Mouse (Mus musculus): ENCODE measurements around the gene Gm5485. TPM values are rescaled to one million over a fixed set of nuclear protein-coding genes. Genes with fewer than 3 reads are reported as not detected.

Gm5485 gene
- polyA plus RNA-seq, 1 experiment from 2014 or later, result not detected

GRCm38 (mm10) chr16:48356417-48356816 lies 55.8 kb downstream of the Gm5485 start:
- ATAC-seq (no peak), DNase-seq (no peak)
- WGBS (ENCODE audit: insufficient replicate concordance), result 88% methylated on average over 1 of the region's 1 CpGs
- Histone ChIP-seq H3K27ac (ENCODE audit: low read depth) (no peak overlapping the region), H3K27me3 (ENCODE audit: insufficient read depth, low read length) (no peaks in the 10 kb centered on the region), H3K36me3 (replicated peaks; ENCODE audit: insufficient read depth, low read length) (no peaks in the 10 kb centered on the region), H3K9ac (replicated peaks) (no peak overlapping the region), H3K4me3 (ENCODE audit: low read depth, low read length) (no peak overlapping the region), H3K4me1 (ENCODE audit: insufficient read depth) (no peaks in the 10 kb centered on the region), H3K9me3 (ENCODE audit: low read length) (no peaks in the 10 kb centered on the region), H3K4me2 (ENCODE audit: low read depth, low read length) (no peak overlapping the region)
- TF ChIP-seq CTCF (IDR thresholded peaks at IDR 0.05; ENCODE audit: low read depth) (no peak), EP300 (IDR thresholded peaks at IDR 0.05; ENCODE audit: low read depth) (no peak)

- TF ChIP-seq EP300 (IDR thresholded peaks at IDR 0.05; ENCODE audit: low read depth) (no peak), CTCF (IDR thresholded peaks at IDR 0.05; ENCODE audit: low read depth) (no peak)
- WGBS (ENCODE audit: insufficient replicate concordance), result 72% methylated on average over 5 of the region's 5 CpGs
- H3K9me3 ChIP-seq (ENCODE audit: low read length), result no peaks in the 10 kb centered on the region
Observed at GRCm38 (mm10) chr16:48355716-48356115, 56.5 kb downstream of the Gm5485 start.

More at GRCm38 (mm10) chr16:48355716-48356115, 56.5 kb downstream of the Gm5485 start:
- no peaks in the 10 kb centered on the region for H3K4me1 ChIP-seq (ENCODE audit: insufficient read depth)
- DNase-seq (no peak), ATAC-seq (no peak)
- H3K4me3 ChIP-seq (ENCODE audit: low read depth, low read length), result no peak overlapping the region
- no peak overlapping the region for H3K27ac ChIP-seq (ENCODE audit: low read depth)
- no peak overlapping the region for H3K4me2 ChIP-seq (ENCODE audit: low read depth, low read length)
- H3K9ac ChIP-seq (replicated peaks), result no peak overlapping the region
- no peaks in the 10 kb centered on the region for H3K27me3 ChIP-seq (ENCODE audit: insufficient read depth, low read length)
- H3K36me3 ChIP-seq (replicated peaks; ENCODE audit: insufficient read depth, low read length), result no peaks in the 10 kb centered on the region

Other genes starting within 250 kb of the Gm5485 start
- not detected in 2 replicates for gene Dppa4, start 128.7 kb downstream of the Gm5485 start, polyA plus RNA-seq (2015; fragmentation: Nextera tagmentation; extraction: Ambion mirVana)
- not detected in 2 replicates for gene Dppa2, start 108.5 kb downstream of the Gm5485 start, polyA plus RNA-seq (2015; fragmentation: Nextera tagmentation; extraction: Ambion mirVana)
- not detected in 2 replicates for gene Morc1, start 18.8 kb upstream of the Gm5485 start, polyA plus RNA-seq (2015; fragmentation: Nextera tagmentation; extraction: Ambion mirVana)

Measured in liver, postnatal 0 days (tissue).